ENCODE assay signal across 27 mouse cellular contexts in genomic region chr2:48978920-48979319, GRCm38 (mm10).
"Had no signal": no experiment of that assay in that cellular context is flagged by ENCODE, and none has a peak within 500 bp of the region (broad histone marks: within the 10 kb centered on the region; RNA-seq: fewer than 3 reads in every experiment).

No protein-coding gene starts in this region.

- H3K4me1 ChIP-seq: heart, embryonic 13.5 days; heart, embryonic 15.5 days; hindbrain, embryonic 10.5 days; hindbrain, embryonic 12.5 days; intestine, embryonic 15.5 days; limb, embryonic 10.5 days; limb, embryonic 12.5 days had no signal

- DNase-seq: gastrocnemius, adult 2 months; gastrocnemius, postnatal 10 days; gastrocnemius, postnatal 25 days; heart, adult 18-20 months; heart, postnatal 10 days; heart, postnatal 36 days; kidney, adult 18-20 months; kidney, adult 8-10 months; kidney, postnatal 10 days; kidney, postnatal 25 days; kidney, postnatal 4 days; liver had no signal

- H3K27me3 ChIP-seq: heart, embryonic 13.5 days; heart, embryonic 15.5 days; hindbrain, embryonic 12.5 days; intestine, embryonic 15.5 days; limb, embryonic 12.5 days had no signal

- H3K4me2 ChIP-seq: heart, embryonic 11.5 days; heart, embryonic 13.5 days; heart, embryonic 15.5 days; hindbrain, embryonic 12.5 days; hindbrain, embryonic 14.5 days; intestine, embryonic 15.5 days; limb, embryonic 12.5 days; liver, embryonic 11.5 days had no signal

- H3K9ac ChIP-seq: heart, embryonic 13.5 days; heart, embryonic 15.5 days; hindbrain, embryonic 12.5 days; hindbrain, embryonic 14.5 days; intestine, embryonic 15.5 days; limb, embryonic 12.5 days had no signal

- H3K36me3 ChIP-seq: heart, embryonic 15.5 days; hindbrain, embryonic 12.5 days; intestine, embryonic 15.5 days had no signal

- H3K9me3 ChIP-seq: heart, embryonic 13.5 days; heart, embryonic 15.5 days; hindbrain, embryonic 10.5 days; hindbrain, embryonic 12.5 days; intestine, embryonic 15.5 days; limb, embryonic 10.5 days; limb, embryonic 12.5 days had no signal

- H3K27ac ChIP-seq: gastrocnemius, adult 2 months; heart, embryonic 13.5 days; heart, embryonic 15.5 days; hindbrain, embryonic 10.5 days; hindbrain, embryonic 12.5 days; hindbrain, embryonic 14.5 days; intestine, embryonic 15.5 days; layer of hippocampus, adult 2 months; left cerebral cortex, adult 2 months; limb, embryonic 10.5 days; limb, embryonic 12.5 days had no signal

- ATAC-seq: hindbrain, embryonic 16.5 days; inflammation-experienced regulatory T-cells, adult 6 months; intestine, embryonic 15.5 days; intestine, postnatal 0 days had no signal

- H3K4me3 ChIP-seq: gastrocnemius, adult 2 months; heart, embryonic 13.5 days; heart, embryonic 15.5 days; hindbrain, embryonic 10.5 days; hindbrain, embryonic 12.5 days; intestine, embryonic 15.5 days; layer of hippocampus, adult 2 months; left cerebral cortex, adult 2 months; limb, embryonic 10.5 days; limb, embryonic 12.5 days had no signal
